Mouse (Mus musculus): ENCODE data around the gene Rita1. TPM values are rescaled to one million over a fixed set of nuclear protein-coding genes. Genes with fewer than 3 reads are reported as not detected.

Rita1 gene
- polyA plus RNA-seq, 1 experiment from 2014 or later, result 16.9 TPM

DNA sequence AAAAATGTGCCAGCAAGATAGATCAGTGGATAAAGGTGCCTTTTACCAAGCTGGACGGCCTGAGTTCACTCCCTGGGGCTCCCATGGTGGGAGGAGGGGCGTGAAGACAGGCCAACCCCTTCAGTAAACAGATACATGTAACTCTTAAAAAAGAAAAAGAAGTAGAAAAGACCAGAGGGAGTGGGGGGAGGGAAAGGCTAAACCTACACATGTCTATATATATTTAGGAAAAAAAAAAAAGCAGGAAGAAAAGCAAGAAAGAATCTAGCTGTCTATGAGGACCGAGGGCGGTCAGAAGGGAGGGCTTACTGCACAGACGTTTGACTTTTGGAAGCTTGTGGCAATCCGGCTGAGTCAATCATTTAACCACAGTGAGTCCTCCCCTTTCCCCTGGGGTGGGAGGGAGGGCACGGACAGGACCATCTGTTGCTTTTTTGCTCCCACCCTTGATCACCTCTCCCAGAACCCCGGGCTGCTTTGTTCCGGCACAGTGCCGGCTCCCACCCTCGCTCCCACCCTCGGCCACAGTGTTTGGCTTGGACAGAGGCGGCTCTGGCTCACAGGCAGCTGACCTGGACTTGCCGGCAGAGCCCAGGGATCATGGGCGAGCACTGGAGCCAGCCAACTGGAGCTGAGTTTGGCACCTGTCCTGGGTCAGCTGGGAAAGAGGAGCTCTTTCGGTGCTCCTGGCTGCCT lies 51.6 kb downstream of the Rita1 start:
- Histone ChIP-seq H3K9ac (replicated peaks) (0 out of 2 replicates have a peak overlapping the region, but pooled peaks have one; percentile 0), H3K36me3 (peaks cover 19% of the 10 kb centered on the region), H3K4me2 (peak overlapping the region; percentile 36), H3K27me3 (no peaks in the 10 kb centered on the region), H3K27ac (peak overlapping the region; percentile 75), H3K4me3 (replicated peaks) (no peak overlapping the region), H3K9me3 (no peaks in the 10 kb centered on the region), H3K4me1 (replicated peaks) (peaks cover 65% of the 10 kb centered on the region)
- 18% methylated on average over 16 of the region's 16 CpGs for WGBS
- no peak for ATAC-seq (ENCODE audit: insufficient number of reproducible peaks, insufficient read depth, low FRiP score, low TSS enrichment, low read depth)

DNA sequence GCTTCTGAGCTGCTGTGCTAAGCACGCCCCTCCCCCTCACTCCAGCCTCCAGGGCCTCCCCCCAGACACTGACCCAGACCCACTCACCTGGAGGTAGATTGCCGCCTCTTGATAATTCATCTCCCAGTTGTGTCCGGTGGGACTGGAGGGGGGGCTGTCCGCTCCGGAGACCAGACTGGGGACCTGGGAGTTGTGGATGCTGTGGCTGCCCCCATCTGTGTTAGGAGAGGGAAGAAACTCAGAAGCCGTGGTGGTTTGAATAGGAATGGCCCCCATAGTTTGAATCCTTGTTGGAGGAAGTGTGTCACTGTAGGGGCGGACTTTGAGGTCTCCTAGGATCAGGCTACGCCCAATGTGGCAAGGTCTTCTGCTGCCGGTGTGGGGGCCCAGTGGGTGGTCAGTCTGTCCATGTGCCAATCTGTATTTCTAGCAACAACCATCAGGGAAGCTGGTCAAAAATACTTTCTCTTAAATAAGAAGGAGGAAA lies 52.2 kb downstream of the Rita1 start:
- no peak overlapping the region for H3K9ac ChIP-seq (replicated peaks)
- no peaks in the 10 kb centered on the region for H3K27me3 ChIP-seq
- H3K27ac ChIP-seq, result peak overlapping the region; percentile 75
- ATAC-seq (ENCODE audit: insufficient number of reproducible peaks, insufficient read depth, low FRiP score, low TSS enrichment, low read depth), result no peak
- 59% methylated on average over 9 of the region's 9 CpGs for WGBS
- H3K4me3 ChIP-seq (replicated peaks), result no peak overlapping the region
- H3K4me2 ChIP-seq, result peak overlapping the region; percentile 36; the same call in 1 of the 2 replicates
- no peaks in the 10 kb centered on the region for H3K9me3 ChIP-seq
- peaks cover 59% of the 10 kb centered on the region for H3K4me1 ChIP-seq (replicated peaks)
- peaks cover 25% of the 10 kb centered on the region for H3K36me3 ChIP-seq

DNA sequence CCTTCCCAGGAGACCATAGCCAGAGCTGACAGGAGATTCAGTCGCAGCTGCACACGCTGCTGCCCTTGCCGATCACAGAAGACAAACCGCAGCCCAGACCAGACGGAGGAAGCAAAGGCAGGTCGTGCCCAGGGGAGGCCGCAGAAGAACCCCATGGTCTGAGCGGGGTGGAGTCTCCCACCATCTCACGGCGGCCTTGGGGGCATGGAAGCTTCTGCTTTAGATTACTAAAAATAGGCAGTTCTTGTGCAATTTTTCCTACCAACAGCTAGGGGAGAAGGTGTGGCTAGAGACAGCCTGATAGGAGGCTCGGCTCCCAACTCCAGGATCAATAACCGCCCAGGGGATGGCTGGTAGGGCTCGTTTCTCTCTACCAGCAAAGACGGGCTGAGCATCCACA lies 53.6 kb downstream of the Rita1 start:
- ATAC-seq (ENCODE audit: insufficient number of reproducible peaks, insufficient read depth, low FRiP score, low TSS enrichment, low read depth), result no peak
- WGBS, result 64% methylated on average over 14 of the region's 14 CpGs
- peak overlapping the region; percentile 53; the same call in 1 of the 2 replicates for H3K27ac ChIP-seq
- no peak overlapping the region for H3K4me2 ChIP-seq
- no peaks in the 10 kb centered on the region for H3K9me3 ChIP-seq
- H3K27me3 ChIP-seq, result no peaks in the 10 kb centered on the region
- H3K9ac ChIP-seq (replicated peaks), result no peak overlapping the region
- peaks cover 37% of the 10 kb centered on the region for H3K36me3 ChIP-seq
- H3K4me1 ChIP-seq (replicated peaks), result peaks cover 47% of the 10 kb centered on the region
- no peak overlapping the region for H3K4me3 ChIP-seq (replicated peaks)

DNA sequence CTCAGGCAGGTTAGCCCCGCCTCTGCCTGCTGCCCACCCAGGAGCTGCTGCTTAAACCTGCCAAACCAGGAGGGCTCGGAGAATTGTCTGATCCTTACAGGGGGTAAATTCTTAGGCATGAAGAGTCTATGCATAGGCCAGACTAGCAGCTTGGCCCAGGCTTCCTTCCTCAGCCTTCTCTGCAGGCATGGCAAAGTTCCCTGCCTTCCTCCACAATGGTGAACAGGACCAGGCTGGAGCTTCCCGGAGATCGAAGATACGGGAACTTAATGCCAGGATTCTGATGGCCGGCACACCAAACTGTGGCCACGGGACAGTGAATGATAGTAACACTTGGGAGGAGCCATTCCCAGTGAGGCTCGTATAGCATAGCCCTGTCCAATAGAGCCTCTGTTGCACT lies 54.3 kb downstream of the Rita1 start:
- H3K4me2 ChIP-seq, result no peak overlapping the region

DNA sequence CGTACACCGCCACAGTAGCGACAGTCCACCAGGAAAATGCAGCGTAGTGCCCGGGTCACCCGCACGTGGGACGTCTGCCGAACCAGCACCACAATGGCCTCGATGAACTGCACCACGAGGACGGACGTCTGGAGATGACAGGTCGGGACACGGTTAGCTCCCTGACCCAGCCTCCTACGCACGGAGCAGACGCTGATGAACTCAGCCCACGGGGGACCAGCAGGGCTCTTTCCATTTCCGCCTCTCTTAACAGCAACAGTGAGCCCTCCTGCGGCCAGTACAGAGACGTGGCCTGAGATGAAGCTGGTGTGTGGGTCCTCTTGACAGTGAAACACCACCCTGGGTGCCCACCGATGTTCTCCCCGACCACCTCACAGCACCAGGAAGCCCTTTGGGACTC lies 56.5 kb downstream of the Rita1 start:
- no peak for ATAC-seq (ENCODE audit: insufficient number of reproducible peaks, insufficient read depth, low FRiP score, low TSS enrichment, low read depth)

More for the DNA sequence above, 54.3 kb downstream of the Rita1 start:
- no peak overlapping the region for H3K27ac ChIP-seq
- peaks cover 40% of the 10 kb centered on the region for H3K4me1 ChIP-seq (replicated peaks)
- H3K9me3 ChIP-seq, result no peaks in the 10 kb centered on the region
- H3K4me3 ChIP-seq (replicated peaks), result no peak overlapping the region
- H3K9ac ChIP-seq (replicated peaks), result no peak overlapping the region
- WGBS, result 83% methylated on average over 8 of the region's 8 CpGs
- H3K27me3 ChIP-seq, result no peaks in the 10 kb centered on the region
- no peak for ATAC-seq (ENCODE audit: insufficient number of reproducible peaks, insufficient read depth, low FRiP score, low TSS enrichment, low read depth)
- H3K36me3 ChIP-seq, result peaks cover 44% of the 10 kb centered on the region

DNA sequence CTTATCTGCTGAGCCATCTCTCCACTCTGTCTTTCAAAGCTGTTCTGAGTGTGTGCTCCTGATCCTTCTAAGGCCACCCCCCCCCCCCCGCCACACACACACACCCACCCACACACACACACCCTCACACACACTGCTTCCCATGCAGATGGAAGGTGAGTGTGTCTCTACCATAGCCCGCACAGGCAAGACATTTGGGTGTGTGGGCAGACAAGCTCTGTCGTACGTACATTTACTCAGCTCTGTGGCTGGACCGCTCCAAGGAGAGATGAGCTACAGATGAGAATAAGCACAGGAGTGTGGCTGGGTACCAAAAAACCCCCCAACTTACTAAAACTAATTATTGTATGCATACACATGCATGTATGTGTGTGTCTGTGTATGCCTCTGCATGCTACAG lies 61.7 kb downstream of the Rita1 start:
- Histone ChIP-seq H3K9ac (replicated peaks) (no peak overlapping the region), H3K27ac (no peak overlapping the region), H3K4me3 (replicated peaks) (no peak overlapping the region), H3K36me3 (peaks cover 63% of the 10 kb centered on the region), H3K27me3 (no peaks in the 10 kb centered on the region), H3K4me1 (replicated peaks) (no peaks in the 10 kb centered on the region), H3K4me2 (no peak overlapping the region), H3K9me3 (no peaks in the 10 kb centered on the region)
- ATAC-seq (ENCODE audit: insufficient number of reproducible peaks, insufficient read depth, low FRiP score, low TSS enrichment, low read depth), result no peak
- WGBS, result 98% methylated on average over 5 of the region's 5 CpGs

More for the DNA sequence above, 56.5 kb downstream of the Rita1 start:
- Histone ChIP-seq H3K4me1 (replicated peaks) (peaks cover 21% of the 10 kb centered on the region), H3K27me3 (no peaks in the 10 kb centered on the region), H3K9ac (replicated peaks) (no peak overlapping the region), H3K4me3 (replicated peaks) (no peak overlapping the region), H3K27ac (no peak overlapping the region), H3K4me2 (no peak overlapping the region), H3K36me3 (peaks cover 61% of the 10 kb centered on the region), H3K9me3 (no peaks in the 10 kb centered on the region)
- 89% methylated on average over 24 of the region's 24 CpGs for WGBS

DNA sequence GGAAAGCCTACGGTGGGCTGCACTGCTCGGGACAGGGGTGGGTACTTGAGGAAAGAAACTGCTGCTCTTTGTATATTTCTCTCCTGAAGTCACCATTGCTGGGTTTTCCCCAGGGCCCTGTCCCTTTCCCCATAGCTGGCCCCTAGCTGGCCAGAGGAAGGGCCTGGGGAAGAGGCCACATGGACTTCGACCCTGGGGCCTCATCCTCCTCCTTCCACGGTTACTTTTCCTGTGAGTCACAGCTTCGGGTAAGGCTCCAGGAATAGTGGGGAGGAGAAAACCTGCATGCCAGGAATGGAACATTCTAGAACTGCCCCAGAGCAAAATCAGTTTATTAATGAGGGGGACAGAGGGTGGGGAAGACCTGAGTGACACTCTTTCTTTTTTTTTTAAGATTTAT lies 62.3 kb downstream of the Rita1 start:
- no peak overlapping the region for H3K4me2 ChIP-seq
- 77% methylated on average over 5 of the region's 5 CpGs for WGBS
- peaks cover 57% of the 10 kb centered on the region for H3K36me3 ChIP-seq
- no peak overlapping the region for H3K4me3 ChIP-seq (replicated peaks)
- no peaks in the 10 kb centered on the region for H3K9me3 ChIP-seq
- no peaks in the 10 kb centered on the region for H3K4me1 ChIP-seq (replicated peaks)
- H3K27me3 ChIP-seq, result no peaks in the 10 kb centered on the region
- no peak overlapping the region for H3K9ac ChIP-seq (replicated peaks)
- no peak overlapping the region for H3K27ac ChIP-seq
- no peak for ATAC-seq (ENCODE audit: insufficient number of reproducible peaks, insufficient read depth, low FRiP score, low TSS enrichment, low read depth)

DNA sequence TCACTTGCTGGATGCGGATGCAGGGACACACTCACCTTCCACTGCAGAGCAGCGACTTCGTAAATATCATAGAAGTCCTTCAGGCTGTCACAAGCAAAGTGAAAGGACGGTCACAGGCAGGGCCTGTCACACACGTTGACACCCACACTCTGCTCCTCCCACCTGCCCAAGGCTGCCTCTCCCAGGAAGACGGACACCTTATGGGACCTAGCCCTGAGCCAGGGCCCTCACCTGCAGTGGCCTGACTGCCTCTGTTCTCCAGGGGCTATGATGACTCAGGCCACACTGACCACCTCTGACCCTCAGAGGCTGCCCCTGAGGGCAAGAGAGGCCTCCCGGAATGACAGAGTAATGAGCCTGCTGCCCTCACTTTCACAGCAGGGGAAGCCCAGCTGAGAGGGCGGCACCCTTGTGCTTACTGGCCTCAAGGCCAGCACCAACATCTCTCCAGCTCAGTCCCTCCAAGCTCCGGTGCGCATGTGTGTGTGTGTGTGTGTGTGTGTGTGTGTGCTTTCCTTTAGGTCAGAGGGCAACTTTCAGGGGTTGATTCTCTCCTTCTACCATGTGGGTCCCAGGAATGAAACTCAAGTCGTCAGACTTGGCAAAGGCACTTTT lies 64.0 kb downstream of the Rita1 start:
- Histone ChIP-seq H3K4me3 (replicated peaks) (no peak overlapping the region), H3K4me2 (no peak overlapping the region), H3K27me3 (no peaks in the 10 kb centered on the region), H3K4me1 (replicated peaks) (no peaks in the 10 kb centered on the region), H3K9me3 (no peaks in the 10 kb centered on the region), H3K9ac (replicated peaks) (no peak overlapping the region), H3K27ac (no peak overlapping the region), H3K36me3 (peaks cover 54% of the 10 kb centered on the region)
- ATAC-seq (ENCODE audit: insufficient number of reproducible peaks, insufficient read depth, low FRiP score, low TSS enrichment, low read depth), result no peak
- 70% methylated on average over 11 of the region's 11 CpGs for WGBS

Other genes with a start within 250 kb of the Rita1 start
- gene Lhx5, start 180.9 kb downstream of the Rita1 start, polyA plus RNA-seq (2016; fragmentation: Nextera tagmentation; extraction: Ambion mirVana), result not detected in 2 replicates
- gene Sdsl, start 139.8 kb downstream of the Rita1 start, polyA plus RNA-seq (2016; fragmentation: Nextera tagmentation; extraction: Ambion mirVana), result 3.6 and 4.2 TPM in 2 replicates
- not detected in 2 replicates for gene Sds, start 136.1 kb downstream of the Rita1 start, polyA plus RNA-seq (2016; fragmentation: Nextera tagmentation; extraction: Ambion mirVana)
- gene Plbd2, start 109.0 kb downstream of the Rita1 start, polyA plus RNA-seq (2016; fragmentation: Nextera tagmentation; extraction: Ambion mirVana), result 46.0 and 46.3 TPM in 2 replicates
- gene Slc8b1, start 101.4 kb downstream of the Rita1 start, polyA plus RNA-seq (2016; fragmentation: Nextera tagmentation; extraction: Ambion mirVana), result 6.1 and 6.2 TPM in 2 replicates
- gene Tpcn1, start 23.9 kb downstream of the Rita1 start, polyA plus RNA-seq (2016; fragmentation: Nextera tagmentation; extraction: Ambion mirVana), result 16.7 and 17.2 TPM in 2 replicates
- gene Iqcd, start 23.6 kb downstream of the Rita1 start, polyA plus RNA-seq (2016; fragmentation: Nextera tagmentation; extraction: Ambion mirVana), result 0.64 and 0.93 TPM in 2 replicates
- 48.8 and 50.3 TPM in 2 replicates for gene Ddx54, start 150 bp upstream of the Rita1 start, polyA plus RNA-seq (2016; fragmentation: Nextera tagmentation; extraction: Ambion mirVana)
- gene Cfap73, start 21.6 kb upstream of the Rita1 start, polyA plus RNA-seq (2016; fragmentation: Nextera tagmentation; extraction: Ambion mirVana), result not detected in 2 replicates
- gene Rasal1, start 36.2 kb upstream of the Rita1 start, polyA plus RNA-seq (2016; fragmentation: Nextera tagmentation; extraction: Ambion mirVana), result 0.24 and 0.86 TPM in 2 replicates
- gene Dtx1, start 99.3 kb upstream of the Rita1 start, polyA plus RNA-seq (2016; fragmentation: Nextera tagmentation; extraction: Ambion mirVana), result 6.8 and 7.5 TPM in 2 replicates
- 0.15 and 0.19 TPM in 2 replicates for gene Oas2, start 137.3 kb upstream of the Rita1 start, polyA plus RNA-seq (2016; fragmentation: Nextera tagmentation; extraction: Ambion mirVana)
- not detected in 2 replicates for gene Oas3, start 165.1 kb upstream of the Rita1 start, polyA plus RNA-seq (2016; fragmentation: Nextera tagmentation; extraction: Ambion mirVana)
- gene Oas1e, start 182.9 kb upstream of the Rita1 start, polyA plus RNA-seq (2016; fragmentation: Nextera tagmentation; extraction: Ambion mirVana), result 0.20 TPM in 1 of 2 replicates, not detected in the other
- gene Oas1c, start 199.9 kb upstream of the Rita1 start, polyA plus RNA-seq (2016; fragmentation: Nextera tagmentation; extraction: Ambion mirVana), result 0.23 and 0.51 TPM in 2 replicates
- not detected in 2 replicates for gene Oas1f, start 234.8 kb upstream of the Rita1 start, polyA plus RNA-seq (2016; fragmentation: Nextera tagmentation; extraction: Ambion mirVana)
- gene Oas1h, start 248.8 kb upstream of the Rita1 start, polyA plus RNA-seq (2016; fragmentation: Nextera tagmentation; extraction: Ambion mirVana), result not detected in 2 replicates

Measured in limb, embryonic 12.5 days (tissue).